In genomic region chr1:165818145-165818860, GRCm38 (mm10) we compare ENCODE assay signal across 10 mouse cellular contexts. TPM values are rescaled to one million over a fixed set of nuclear protein-coding genes. Genes with fewer than 3 reads are reported as not detected.
DNase-seq lines count a peak whose midpoint lies in the region; ATAC-seq lines count a peak whose summit lies in the region.
"Had no signal": no experiment of that assay in that cellular context is flagged by ENCODE, and none has a peak within 500 bp of the region (broad histone marks: within the 10 kb centered on the region; RNA-seq: fewer than 3 reads in every experiment).

No protein-coding gene starts in this region.

- no peak for DNase-seq in heart, postnatal 14 days
- peak; percentile 80 for DNase-seq in c-Kit-positive CD71-positive TER-119-negative erythroid progenitor cells, embryonic 14.5 days (ENCODE audit: low read depth)
- no peak for DNase-seq in frontal cortex, postnatal 25 days (ENCODE audit: low spot score in 2 of 2)
- DNase-seq in adrenal gland, postnatal 36 days, result no peak
- no peak for DNase-seq in gastrocnemius, adult 18-20 months (ENCODE audit: low spot score)
- DNase-seq: lung, postnatal 10 days had no signal

- H3K36me3 ChIP-seq in heart, embryonic 16.5 days (ENCODE audit: control insufficient read depth, insufficient read depth), result no peaks in the 10 kb centered on the region
- H3K36me3 ChIP-seq in intestine, embryonic 16.5 days (ENCODE audit: control insufficient read depth, insufficient read depth, low read length), result no peaks in the 10 kb centered on the region
- no peaks in the 10 kb centered on the region for H3K36me3 ChIP-seq in midbrain, embryonic 15.5 days (replicated peaks)
- H3K36me3 ChIP-seq: heart, embryonic 15.5 days had no signal

- peak; percentile 40; the same call in 1 of the 2 replicates for ATAC-seq in heart, embryonic 16.5 days (replicated peaks; ENCODE audit: extremely low read depth, insufficient read depth, low FRiP score)
- ATAC-seq in intestine, embryonic 16.5 days, result peak; percentile 83
- peak; percentile 35; the same call in 1 of the 2 replicates for ATAC-seq in midbrain, embryonic 15.5 days (replicated peaks)

- intact Hi-C loops in heart, postnatal 14 days (cut with DNase I), result no loop called here

- H3K27ac ChIP-seq in heart, embryonic 16.5 days (ENCODE audit: low read length), result no peak overlapping the region
- no peak overlapping the region for H3K27ac ChIP-seq in intestine, embryonic 16.5 days (ENCODE audit: low read length)
- H3K27ac ChIP-seq in midbrain, embryonic 15.5 days, result peak overlapping the region; percentile 4; the same call in 1 of the 2 replicates
- H3K27ac ChIP-seq: heart, embryonic 15.5 days had no signal

- WGBS in heart, embryonic 16.5 days, result 31% methylated on average over 8 of the region's 8 CpGs
- 47% methylated on average over 8 of the region's 8 CpGs for WGBS in intestine, embryonic 16.5 days
- 34% methylated on average over 8 of the region's 8 CpGs for WGBS in midbrain, embryonic 15.5 days

- H3K4me1 ChIP-seq in heart, embryonic 16.5 days (ENCODE audit: control insufficient read depth, insufficient read depth, low read length), result peaks cover 9% of the 10 kb centered on the region
- H3K4me1 ChIP-seq in intestine, embryonic 16.5 days (ENCODE audit: control insufficient read depth, insufficient read depth, low read length), result peaks cover 3% of the 10 kb centered on the region; the same call in 1 of the 2 replicates
- peaks cover 26% of the 10 kb centered on the region for H3K4me1 ChIP-seq in midbrain, embryonic 15.5 days

- no peak overlapping the region for H3K9ac ChIP-seq in heart, embryonic 16.5 days (ENCODE audit: low read length)
- H3K9ac ChIP-seq in intestine, embryonic 16.5 days (ENCODE audit: low read depth, low read length), result no peak overlapping the region
- H3K9ac ChIP-seq in midbrain, embryonic 15.5 days, result no peak overlapping the region
- H3K9ac ChIP-seq: heart, embryonic 15.5 days had no signal

- H3K27me3 ChIP-seq in heart, embryonic 16.5 days (ENCODE audit: control insufficient read depth, insufficient read depth, low read length), result no peaks in the 10 kb centered on the region; the same call in 1 of the 2 replicates
- no peaks in the 10 kb centered on the region; the same call in 1 of the 2 replicates for H3K27me3 ChIP-seq in intestine, embryonic 16.5 days (replicated peaks; ENCODE audit: control insufficient read depth, insufficient read depth, low read length)
- 0 out of 2 replicates have a peak, but pooled peaks cover 6% of the 10 kb centered on the region for H3K27me3 ChIP-seq in midbrain, embryonic 15.5 days (replicated peaks)

- no peaks in the 10 kb centered on the region for H3K9me3 ChIP-seq in heart, embryonic 16.5 days (replicated peaks; ENCODE audit: control insufficient read depth, low read length)
- H3K9me3 ChIP-seq in intestine, embryonic 16.5 days (ENCODE audit: control insufficient read depth, low read length), result no peaks in the 10 kb centered on the region
- H3K9me3 ChIP-seq in midbrain, embryonic 15.5 days, result no peaks in the 10 kb centered on the region
- H3K9me3 ChIP-seq: heart, embryonic 15.5 days had no signal

- H3K4me3 ChIP-seq in heart, embryonic 16.5 days (ENCODE audit: low read length), result no peak overlapping the region
- H3K4me3 ChIP-seq in intestine, embryonic 16.5 days (ENCODE audit: low read length), result no peak overlapping the region
- H3K4me3 ChIP-seq in midbrain, embryonic 15.5 days, result no peak overlapping the region
- H3K4me3 ChIP-seq: heart, embryonic 15.5 days had no signal

- peak overlapping the region; percentile 5; the same call in 1 of the 2 replicates for H3K4me2 ChIP-seq in heart, embryonic 16.5 days (ENCODE audit: low read depth, low read length)
- no peak overlapping the region for H3K4me2 ChIP-seq in intestine, embryonic 16.5 days (ENCODE audit: low read depth, low read length)
- no peak overlapping the region for H3K4me2 ChIP-seq in midbrain, embryonic 15.5 days
- H3K4me2 ChIP-seq: heart, embryonic 15.5 days had no signal

RNA-seq across cellular contexts. Expression of gene Cd247, which starts 29.8 kb away (rescaled TPM):
- 3.9 and 12.8 TPM in 2 replicates for polyA plus RNA-seq in heart, embryonic 16.5 days (2015; fragmentation: Nextera tagmentation; extraction: Ambion mirVana)
- total RNA-seq in heart, postnatal 14 days (2021), result 1 to 10 TPM; 1.4 to 7.9 TPM
- 0.21 and 0.51 TPM in 2 replicates for polyA plus RNA-seq in intestine, embryonic 16.5 days (2015; fragmentation: Nextera tagmentation; extraction: Ambion mirVana)
- 1.1 and 1.2 TPM in 2 replicates for polyA plus RNA-seq in midbrain, embryonic 15.5 days (2015; fragmentation: Nextera tagmentation; extraction: Ambion mirVana)
- under 1 TPM; 0.30 to 0.46 TPM for total RNA-seq in adrenal gland, postnatal 36 days (2021)
- total RNA-seq in gastrocnemius, adult 18-20 months (2021), result under 1 TPM; 0.23 to 0.26 TPM

RNA-seq across cellular contexts. Expression of gene Creg1, which starts 54.8 kb away (rescaled TPM):
- 69.8 and 73.2 TPM in 2 replicates for polyA plus RNA-seq in heart, embryonic 16.5 days (2015; fragmentation: Nextera tagmentation; extraction: Ambion mirVana)
- total RNA-seq in heart, postnatal 14 days (2021), result 10 to 100 TPM; 43.5 to 52.3 TPM
- polyA plus RNA-seq in intestine, embryonic 16.5 days (2015; fragmentation: Nextera tagmentation; extraction: Ambion mirVana), result 122 and 142 TPM in 2 replicates
- 29.3 and 31.6 TPM in 2 replicates for polyA plus RNA-seq in midbrain, embryonic 15.5 days (2015; fragmentation: Nextera tagmentation; extraction: Ambion mirVana)
- 10 to 100 TPM; 48.1 to 61.3 TPM for total RNA-seq in adrenal gland, postnatal 36 days (2021)
- total RNA-seq in gastrocnemius, adult 18-20 months (2021), result 10 to 100 TPM; 54.3 to 62.4 TPM
